Mouse (Mus musculus): ENCODE results near the gene Hibadh. TPM values are rescaled to one million over a fixed set of nuclear protein-coding genes. Genes with fewer than 3 reads are reported as not detected.
A peak's percentile ranks its signal among the peaks of the same experiment; 100 is the strongest.

The Hibadh gene
- total and polyA plus RNA-seq, 3 experiments: 49.8 to 188 (median 181) TPM

- DNase-seq: no peak
Measured at GRCm38 (mm10) chr6:52638471-52639185, 1.6 kb downstream of the Hibadh start.

- no peak for DNase-seq
Measured at GRCm38 (mm10) chr6:52637337-52637736, 2.9 kb downstream of the Hibadh start.

GRCm38 (mm10) chr6:52635395-52635794, 4.8 kb downstream of the Hibadh start:
- no peak for DNase-seq

GRCm38 (mm10) chr6:52630625-52631024, 9.6 kb downstream of the Hibadh start:
- DNase-seq: no peak

GRCm38 (mm10) chr6:52629180-52629579, 11.0 kb downstream of the Hibadh start:
- no peak for DNase-seq

GRCm38 (mm10) chr6:52626735-52627134, 13.5 kb downstream of the Hibadh start:
- no peak for DNase-seq

- DNase-seq: no peak
Measured at GRCm38 (mm10) chr6:52623741-52624140, 16.4 kb downstream of the Hibadh start.

- peak; percentile 20 for DNase-seq
Measured at GRCm38 (mm10) chr6:52621731-52622480, 18.3 kb downstream of the Hibadh start.

GRCm38 (mm10) chr6:52620090-52620489, 20.1 kb downstream of the Hibadh start:
- no peak for DNase-seq

- no peak for DNase-seq
Measured at GRCm38 (mm10) chr6:52609626-52610352, 30.4 kb downstream of the Hibadh start.

- DNase-seq: no peak
Measured at GRCm38 (mm10) chr6:52608121-52608520, 32.1 kb downstream of the Hibadh start.

- DNase-seq: no peak
Measured at GRCm38 (mm10) chr6:52606746-52607347, 33.3 kb downstream of the Hibadh start.

GRCm38 (mm10) chr6:52601706-52602642, 38.2 kb downstream of the Hibadh start:
- no peak for DNase-seq

- DNase-seq: peak; percentile 36
Measured at GRCm38 (mm10) chr6:52601117-52601516, 39.1 kb downstream of the Hibadh start.

GRCm38 (mm10) chr6:52594752-52595151, 45.4 kb downstream of the Hibadh start:
- peak; percentile 25 for DNase-seq

GRCm38 (mm10) chr6:52586564-52586963, 53.6 kb downstream of the Hibadh start:
- DNase-seq: no peak

- peak; percentile 49 for DNase-seq
Measured at GRCm38 (mm10) chr6:52584383-52584782, 55.8 kb downstream of the Hibadh start.

GRCm38 (mm10) chr6:52581081-52581480, 59.1 kb downstream of the Hibadh start:
- DNase-seq: no peak

- peak; percentile 40 for DNase-seq
Measured at GRCm38 (mm10) chr6:52578322-52578721, 61.9 kb downstream of the Hibadh start.

- DNase-seq: no peak
Measured at GRCm38 (mm10) chr6:52577270-52577669, 62.9 kb downstream of the Hibadh start.

- no peak for DNase-seq
Measured at GRCm38 (mm10) chr6:52568706-52569105, 71.5 kb downstream of the Hibadh start.
